Mouse (Mus musculus) urinary bladder, postnatal 36 days (tissue): ENCODE measurements around the gene Fcgrt.
"Not testable (repeated sequence)": the region's sequence is repeated elsewhere in the genome, so short reads cannot be mapped to it uniquely, and the experiment has no call there.

ENCODE experiments used
- DNase-seq, 2 experiments: peaks; one replicate each; pipeline ENCODE4 v3.0.0; 2022; ENCODE audit warnings: low spot score in 2 of 2, mixed read lengths in 1 of 2

Gene Fcgrt

DNA sequence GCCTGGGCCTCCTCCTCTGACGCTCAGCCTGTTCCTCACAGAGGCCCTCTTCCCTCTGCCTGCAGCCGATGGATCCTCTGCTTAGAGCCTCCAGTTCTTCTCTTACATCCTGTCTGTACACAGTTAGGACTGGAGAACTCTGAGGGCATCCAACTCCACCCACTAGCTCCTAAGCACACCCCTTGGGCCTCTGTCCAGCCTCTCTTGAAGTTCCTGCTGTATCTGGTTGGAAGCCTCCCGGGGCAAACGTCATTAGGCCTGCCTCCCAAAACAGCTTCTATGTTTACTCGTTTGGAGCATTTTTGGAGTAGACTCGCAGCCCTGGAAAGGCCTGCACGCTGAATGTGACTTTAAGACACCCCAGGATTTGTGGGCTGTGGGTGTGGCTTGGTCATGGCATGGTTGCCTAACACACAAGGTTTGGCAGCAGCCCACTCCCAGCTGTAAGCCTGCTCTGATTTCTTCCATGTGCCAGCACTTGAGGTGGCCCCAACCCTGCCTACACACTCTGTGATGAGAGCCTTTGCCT lies at the start of gene Fcgrt:
TSS of gene Fcgrt (minus strand) at position 200 of the 529 bp plus-strand sequence.
- peak; percentile 86 to 94 for DNase-seq

DNA sequence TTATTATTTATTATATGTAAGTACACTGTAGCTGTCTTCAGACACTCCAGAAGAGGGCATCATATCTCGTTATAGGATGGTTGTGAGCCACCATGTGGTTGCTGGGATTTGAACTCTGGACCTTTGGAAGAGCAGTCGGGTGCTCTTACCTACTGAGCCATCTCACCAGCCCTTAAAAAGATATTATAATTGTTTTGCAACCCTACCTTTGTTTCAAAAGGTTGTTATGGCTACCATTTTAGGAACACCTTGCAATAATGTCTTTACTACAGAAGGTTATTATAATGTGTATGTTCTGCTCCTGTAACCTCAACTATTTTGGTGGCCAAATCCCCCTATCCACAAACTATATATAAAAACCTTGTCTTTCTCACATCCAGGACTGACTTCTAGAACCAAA lies 49.4 kb upstream of the Fcgrt start:
- not testable (repeated sequence) for DNase-seq

DNA sequence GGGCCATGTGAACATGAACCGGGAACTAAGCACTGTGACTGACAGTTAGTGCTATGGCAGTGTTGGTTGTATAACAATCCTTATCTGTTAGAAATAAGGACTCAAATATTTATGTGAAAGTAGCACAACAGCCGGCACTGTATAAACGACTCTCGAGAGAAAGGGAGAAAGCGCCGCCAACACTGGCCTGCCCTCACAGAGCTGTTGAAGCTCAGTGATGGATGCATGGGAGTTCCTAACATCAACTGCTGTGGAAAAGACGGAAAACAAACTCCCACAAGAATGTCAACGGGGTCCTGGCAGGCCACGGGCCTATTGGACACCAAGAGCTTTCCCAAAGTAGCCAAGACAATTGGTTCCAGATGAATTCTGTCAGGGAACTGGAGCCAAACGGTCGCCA lies 47.7 kb upstream of the Fcgrt start:
- DNase-seq: peak; percentile 25 to 46

DNA sequence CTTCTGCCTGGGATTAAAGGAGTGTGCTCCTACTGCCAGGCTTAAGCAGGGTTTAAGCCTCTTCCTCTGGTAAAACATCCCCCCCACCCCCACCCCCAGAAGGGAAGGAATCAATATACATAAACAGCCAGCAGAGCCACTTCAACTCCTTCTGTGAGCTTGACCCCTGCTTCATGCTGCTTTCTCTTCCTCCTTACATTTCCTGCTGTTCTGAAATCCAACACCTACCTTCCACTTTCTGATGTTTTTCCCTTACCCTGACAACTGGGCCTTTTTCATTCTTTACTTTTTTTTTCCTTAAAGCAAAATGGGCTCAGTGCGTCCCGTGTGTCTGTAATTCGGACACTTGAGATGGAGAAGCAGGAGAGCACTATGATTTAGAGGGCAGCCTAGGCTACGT lies 46.7 kb upstream of the Fcgrt start:
- DNase-seq: no peak

DNA sequence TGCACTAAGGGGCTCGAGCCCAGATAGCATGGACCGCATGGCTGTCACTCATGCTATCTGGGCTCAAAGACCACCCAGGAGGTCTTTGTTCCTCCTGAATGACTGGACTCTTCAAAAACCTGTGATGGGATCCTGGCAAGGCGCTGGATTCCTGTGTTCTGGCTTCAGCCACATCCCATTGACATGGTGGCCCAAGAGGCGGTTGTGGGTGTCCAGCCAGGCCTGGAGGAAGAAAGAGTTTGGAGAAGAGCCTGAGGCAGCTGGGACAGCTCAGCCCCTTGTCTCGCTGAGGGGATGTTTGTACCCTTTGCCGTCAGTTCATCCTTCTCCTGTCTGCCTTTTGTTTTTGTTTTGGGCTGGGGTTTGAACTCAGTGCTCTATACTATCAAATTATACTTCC lies 45.9 kb upstream of the Fcgrt start:
- no peak for DNase-seq

DNA sequence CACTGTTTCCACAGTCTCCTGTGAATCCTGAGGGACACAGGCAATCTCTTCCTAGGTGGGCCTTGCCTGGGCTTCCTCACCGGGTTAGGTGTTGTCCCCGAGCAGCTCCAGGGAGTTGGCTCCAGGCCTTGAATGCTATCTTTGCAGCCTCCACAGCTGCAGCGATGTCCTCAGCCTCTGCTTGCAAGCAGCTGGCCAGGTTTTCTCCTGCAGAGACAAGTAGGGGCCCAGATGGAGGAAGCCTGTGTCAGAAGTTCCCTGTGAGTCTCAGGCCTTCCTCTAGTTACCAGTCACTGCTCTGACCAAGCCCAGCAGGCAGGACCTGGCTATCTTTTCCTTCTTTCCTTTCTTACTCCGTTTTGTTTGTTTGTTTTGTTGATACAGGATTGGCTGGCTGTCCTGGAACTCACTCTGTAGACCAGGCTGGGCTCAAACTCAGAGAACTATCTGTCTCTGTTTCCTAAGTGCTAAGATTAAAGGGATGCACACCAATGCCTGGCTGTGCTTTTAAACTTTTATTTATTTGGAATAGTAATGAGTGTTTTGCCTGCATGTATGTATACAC lies 45.0 kb upstream of the Fcgrt start:
- no peak for DNase-seq

DNA sequence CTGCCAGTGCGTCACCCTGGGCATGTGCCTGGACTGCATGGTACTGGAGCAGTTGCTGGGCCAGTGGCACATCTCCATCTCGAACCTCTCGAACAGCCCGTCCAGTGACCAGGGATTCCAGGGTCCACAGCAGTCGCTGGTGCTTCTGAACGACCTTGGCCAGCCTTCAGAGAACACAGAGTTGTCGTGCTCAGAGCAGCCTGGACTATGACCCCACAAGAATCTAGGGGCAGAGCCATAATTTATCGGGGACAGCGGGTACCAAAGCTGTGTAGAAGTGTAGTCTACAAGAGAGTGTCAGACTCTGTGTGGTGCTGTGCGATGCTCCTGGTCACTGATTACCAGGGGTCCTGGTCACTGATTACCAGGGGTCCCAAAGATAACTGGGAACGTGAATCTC lies 44.2 kb upstream of the Fcgrt start:
- no peak for DNase-seq

DNA sequence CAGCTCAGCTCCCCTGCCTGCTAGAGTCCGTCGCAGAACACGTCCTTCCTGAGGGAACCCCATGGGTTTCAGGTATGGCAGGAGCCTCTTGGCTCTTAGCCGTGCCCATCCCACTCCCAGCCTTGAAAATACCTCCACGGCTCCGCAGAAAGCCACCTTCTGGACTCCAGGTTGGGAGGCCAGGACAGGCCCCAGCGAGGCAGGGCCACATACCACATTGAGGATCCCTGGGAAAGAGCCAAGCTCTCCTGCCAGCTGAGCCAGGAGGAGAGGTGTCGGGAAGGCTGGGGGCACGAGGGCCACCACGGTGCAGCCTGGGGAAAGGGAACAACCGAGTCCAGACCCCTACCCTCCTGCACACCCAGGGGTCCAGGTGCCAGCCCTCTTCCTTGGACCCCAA lies 43.6 kb upstream of the Fcgrt start:
- DNase-seq: no peak

DNA sequence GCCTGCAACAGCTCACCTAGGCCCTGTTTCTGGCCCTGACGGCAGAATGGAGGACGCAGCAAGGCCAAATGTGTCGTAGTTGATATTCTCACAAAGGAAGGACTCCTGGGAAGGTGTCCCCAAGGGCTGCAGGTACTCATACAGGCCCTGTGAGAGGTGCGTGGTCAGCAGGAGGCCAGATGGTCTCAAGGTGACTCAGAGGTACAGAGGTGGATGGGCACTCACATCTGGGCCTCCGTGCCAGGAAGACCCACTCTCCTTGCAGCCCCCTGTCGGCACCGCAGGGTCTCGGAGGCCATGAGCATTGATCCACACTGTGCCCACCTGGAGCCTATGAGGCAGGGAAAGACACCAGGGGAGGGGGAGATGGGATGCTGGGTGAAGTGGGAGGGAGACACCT lies 41.8 kb upstream of the Fcgrt start:
- DNase-seq: no peak

DNA sequence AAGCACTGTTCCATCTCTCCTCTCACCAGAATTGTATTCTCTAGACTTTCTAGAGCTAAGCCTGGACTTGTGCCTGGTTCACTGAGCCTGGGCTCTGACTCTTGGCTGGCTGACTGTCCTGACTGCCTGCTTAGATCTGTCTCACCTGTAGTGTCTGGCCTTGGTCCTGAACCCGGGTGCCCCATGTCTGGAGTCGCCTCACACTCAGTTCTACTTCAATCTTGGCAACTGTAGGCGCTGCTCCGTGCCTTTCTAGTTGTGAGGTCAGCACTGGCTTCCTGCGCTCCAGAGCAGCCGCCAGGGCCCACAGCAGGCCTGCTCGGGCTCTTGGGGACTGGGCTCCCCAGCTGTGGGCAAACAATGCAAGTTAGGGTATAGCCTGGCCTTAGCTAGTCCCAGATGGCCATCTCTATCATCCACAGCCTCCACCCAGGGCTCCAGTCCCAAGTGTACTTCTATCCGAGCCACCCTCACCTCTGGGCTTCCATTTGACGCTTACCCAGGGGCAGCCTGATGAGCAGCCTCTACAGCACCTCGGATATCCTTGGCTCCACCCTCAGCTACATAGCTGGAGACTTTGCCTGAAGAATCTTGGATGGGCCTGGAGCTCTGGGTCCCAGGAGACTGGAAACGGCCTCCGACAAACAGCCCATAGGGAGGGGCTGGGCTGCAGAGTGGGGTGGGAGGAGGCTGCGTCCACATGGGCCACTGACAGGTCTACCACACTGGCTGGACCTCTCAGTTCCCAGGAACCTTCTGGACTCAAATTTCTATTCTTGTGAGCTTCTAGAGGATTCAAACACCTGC lies 40.9 kb upstream of the Fcgrt start:
- no peak for DNase-seq

DNA sequence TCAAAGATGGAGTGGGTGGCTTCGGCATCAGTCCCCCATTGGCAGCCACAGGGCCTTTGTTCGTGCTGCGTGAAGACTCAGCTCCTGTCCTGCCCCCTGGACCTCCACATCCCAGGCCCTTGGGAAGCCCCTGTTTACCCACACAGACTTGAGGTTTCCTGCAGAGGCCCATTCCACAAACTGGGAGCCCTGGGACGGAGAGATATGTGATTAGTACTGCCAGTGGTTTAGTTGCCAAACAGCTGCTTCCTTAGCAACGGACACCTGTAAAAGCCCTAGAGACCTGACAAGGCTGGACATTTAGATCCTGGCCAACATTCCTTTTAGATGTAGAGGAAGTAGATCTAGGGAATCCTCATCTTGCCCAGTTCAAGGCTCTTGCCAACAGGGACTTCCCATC lies 38.3 kb upstream of the Fcgrt start:
- DNase-seq: no peak

DNA sequence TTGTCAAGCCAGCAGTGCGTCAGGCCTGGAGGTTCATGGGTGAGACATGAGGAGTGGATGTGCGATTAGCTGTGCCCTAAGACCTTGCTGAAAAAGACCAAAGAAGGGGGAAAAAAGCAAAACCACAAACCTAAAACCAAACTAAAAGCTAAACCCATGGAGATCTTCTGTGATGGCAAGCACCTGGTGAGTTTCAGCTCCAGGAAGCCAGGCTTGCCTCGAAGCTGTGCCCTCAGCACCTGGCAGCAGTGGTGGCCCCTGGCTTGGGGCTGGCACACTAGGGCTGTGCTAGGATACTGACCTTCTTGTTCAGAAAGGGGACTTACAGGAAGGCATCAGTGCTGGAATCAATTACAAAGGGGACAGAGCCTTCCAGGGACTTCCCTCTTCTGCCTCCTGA lies 37.7 kb upstream of the Fcgrt start:
- DNase-seq: no peak

DNA sequence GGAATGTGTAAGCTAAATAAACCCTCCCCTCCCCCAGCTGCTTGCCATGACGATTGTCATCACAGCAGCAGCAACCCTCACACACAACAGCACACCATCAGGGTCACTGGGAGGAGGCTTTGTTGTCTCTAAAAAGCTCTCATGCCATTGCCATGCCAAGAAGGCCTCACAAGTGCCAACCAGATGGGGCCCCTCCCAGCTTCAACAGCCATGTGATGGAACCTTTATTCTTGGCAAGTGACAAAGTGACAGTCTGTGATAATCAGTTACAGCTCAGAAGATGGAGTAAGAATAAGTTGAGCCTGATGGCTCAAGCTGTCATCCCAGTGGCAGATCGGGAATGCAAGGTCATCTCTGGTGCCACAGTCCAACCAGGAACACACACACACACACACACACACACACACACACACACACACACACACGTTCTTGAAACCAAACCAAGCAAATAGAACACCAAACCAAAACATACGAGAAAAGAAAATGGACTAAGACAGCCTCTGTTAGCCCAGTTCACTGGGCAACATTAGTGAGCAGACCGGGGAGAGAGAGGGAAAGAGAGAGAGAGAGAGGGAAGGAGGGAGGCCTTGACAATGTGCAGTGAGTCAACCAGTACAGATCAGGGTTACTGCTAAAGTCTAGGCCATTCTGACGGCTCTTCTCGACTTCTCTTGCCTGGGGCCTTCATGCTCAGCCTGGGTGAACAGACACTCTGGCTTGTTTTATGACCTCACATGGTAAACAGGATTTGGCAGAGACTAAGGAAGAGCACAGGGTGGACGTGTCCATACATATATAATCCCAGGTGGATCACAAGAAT lies 36.5 kb upstream of the Fcgrt start:
- DNase-seq: no peak

DNA sequence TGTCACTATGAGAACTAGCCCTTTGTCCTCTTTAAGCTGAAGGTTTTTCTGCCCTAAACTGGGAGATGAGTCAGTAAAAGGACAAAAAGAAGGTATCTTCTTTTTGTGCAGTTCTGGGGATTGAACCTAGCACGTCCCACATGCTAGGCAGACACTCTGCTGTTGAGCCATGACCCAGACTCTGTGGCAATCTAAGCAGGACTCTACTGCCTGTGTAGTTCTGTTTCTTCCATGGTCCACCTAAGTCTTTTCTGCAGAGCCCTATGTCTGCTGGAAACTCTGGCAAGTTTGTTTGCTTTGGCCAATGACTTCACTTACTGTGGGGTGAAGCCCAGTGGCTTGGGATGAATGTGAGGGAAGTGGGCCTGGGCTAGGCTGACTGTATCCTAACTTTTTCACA lies 34.8 kb upstream of the Fcgrt start:
- DNase-seq: no peak

DNA sequence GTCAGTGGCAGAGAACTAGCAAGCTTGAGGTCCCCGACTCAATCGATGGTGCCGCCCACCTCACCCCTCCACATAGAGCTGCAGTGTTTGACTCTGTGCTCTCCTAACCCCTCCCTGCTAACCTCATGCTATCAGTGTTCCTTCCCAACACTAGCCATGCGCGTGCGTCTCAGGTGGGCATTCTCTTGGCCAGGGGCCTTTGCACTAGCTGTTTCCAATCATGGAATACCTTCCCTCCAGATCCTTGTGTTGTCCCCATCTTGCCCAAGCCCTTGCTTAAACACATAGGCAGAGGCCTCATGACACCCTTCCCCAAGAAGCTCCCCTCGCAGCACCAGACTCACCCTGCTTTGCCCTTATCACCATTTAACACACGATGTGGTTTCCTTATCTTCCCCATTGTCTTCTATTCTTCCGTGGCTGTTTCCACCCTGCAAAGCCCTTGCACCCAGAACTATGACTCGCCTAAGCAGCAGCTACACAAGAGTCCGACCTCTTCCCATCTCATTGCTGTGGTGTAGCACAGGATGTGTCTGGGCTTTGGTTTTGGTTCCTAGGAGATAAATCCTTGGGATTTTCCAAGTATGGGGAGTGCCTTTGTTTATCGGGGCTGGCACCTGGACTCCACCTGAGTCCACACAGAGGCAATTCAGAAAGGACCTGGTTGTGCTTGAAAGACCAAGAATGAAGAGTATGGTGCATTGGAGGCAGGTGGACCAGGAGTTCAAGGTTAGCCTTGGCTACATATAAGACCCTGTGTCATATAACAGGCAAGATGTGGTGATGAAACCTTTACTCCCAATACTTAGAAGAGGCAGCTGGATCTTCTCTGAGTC lies 33.7 kb upstream of the Fcgrt start:
- no peak for DNase-seq

DNA sequence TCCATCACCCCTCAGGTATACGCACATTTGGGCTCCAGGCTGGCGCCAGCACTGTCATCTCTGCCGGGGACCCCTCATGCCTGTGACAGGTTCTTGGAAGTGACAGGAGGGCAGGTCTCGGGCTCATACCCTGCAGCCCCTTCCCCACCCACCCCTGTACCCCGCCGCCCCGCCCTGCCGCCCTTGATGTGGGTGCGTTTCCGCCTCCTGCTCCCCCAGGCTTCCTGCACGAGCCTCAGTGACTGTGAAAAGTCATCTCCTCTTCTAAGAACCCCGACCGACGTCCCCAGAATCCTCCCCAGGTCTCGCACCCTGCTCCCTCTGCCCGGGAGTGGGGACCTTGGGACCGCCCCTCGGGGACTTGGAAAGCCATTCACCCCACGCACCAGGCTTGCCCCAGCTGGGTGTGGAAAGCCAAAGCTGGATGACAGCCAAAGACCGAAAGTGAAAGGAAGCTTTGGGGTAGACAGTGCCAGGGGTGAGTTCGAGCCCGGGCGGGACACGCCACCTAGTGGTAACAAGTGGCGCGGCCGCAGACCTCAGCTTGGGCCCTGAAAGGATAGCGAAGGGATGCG lies 32.4 kb upstream of the Fcgrt start, which contains the start of the genes Gm45713 and Flt3l:
TSS of gene Gm45713 (minus strand) at position 239 of the 575 bp plus-strand sequence.
TSS of gene Flt3l (minus strand) at position 440 of the 575 bp plus-strand sequence.
- peak; percentile 88 to 93 for DNase-seq

DNA sequence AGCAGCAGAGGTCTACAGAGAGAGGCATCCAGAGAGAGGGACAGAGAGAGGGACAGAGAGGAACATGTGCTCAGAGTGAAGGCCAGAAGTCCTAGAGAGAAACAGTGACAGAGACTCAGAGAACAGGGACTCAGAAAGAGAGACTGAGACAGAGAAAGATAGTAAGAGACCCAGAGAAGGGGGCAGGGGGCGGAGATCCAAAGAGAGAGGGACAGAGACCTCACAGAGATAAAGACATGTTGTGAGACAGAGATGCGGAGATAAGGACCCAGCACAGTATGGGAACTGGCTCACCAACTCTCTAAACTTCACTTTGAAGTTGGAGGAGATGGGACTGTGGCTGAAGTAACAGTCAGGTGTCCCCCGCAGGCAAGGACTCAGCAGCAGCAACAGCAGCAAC lies 31.7 kb upstream of the Fcgrt start:
- no peak for DNase-seq

DNA sequence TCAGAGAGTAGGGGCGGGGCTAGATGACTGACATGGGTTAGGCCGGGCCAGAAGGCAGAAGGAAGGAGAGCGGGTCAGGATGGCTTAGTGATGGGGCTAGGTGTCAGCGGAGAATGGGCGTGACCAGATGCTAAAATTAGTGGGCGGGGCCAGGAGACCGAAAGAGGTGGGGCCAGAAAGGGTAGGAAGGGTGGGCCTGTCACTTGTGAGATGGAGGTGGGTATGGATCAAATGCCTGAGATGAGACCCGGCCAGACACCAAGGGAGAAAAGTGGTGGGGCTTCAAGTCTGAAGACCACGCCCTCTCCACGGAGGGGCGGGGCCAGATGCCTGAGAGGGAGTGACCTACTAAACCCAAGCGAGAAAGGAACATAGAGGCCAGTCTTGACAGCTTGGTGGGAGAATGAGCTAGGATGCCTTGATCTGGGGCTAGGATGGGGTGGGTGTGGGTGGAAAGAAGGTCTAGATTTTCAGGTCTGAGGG lies 30.9 kb upstream of the Fcgrt start:
- no peak for DNase-seq

DNA sequence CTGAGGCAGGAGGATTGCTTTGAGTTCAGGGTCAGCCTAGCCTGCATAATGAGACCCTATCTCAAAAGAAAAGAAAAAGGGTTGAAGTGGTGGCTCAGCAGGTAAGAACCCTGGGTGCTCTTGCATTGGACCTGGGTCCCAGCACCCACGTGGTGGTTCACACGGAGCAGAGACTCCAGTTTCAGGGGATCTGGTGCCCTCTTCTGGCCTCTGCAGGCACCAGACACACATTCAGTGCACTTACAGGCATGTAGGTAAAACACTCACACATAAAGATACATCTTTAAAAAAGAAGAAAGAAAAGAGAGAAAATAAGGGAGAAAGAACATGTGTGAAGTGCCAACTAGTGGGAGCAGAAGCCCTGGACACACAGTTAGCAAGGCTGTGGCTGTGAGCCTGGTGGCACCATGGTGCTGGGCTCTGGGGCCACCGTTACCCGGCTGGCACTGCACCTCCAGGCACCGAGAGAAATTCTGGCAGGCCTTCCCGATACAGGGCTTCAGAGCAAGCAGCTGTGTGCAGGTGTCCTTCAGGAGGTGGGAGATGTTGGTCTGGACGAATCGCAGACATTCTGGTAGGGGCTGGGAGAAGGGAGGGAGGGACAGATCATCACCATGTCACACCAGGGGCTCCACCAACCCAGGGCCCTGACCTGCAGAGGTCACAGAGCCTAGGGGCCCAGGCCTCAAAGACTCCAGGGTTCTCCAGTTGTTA lies 30.0 kb upstream of the Fcgrt start:
- DNase-seq: no peak

DNA sequence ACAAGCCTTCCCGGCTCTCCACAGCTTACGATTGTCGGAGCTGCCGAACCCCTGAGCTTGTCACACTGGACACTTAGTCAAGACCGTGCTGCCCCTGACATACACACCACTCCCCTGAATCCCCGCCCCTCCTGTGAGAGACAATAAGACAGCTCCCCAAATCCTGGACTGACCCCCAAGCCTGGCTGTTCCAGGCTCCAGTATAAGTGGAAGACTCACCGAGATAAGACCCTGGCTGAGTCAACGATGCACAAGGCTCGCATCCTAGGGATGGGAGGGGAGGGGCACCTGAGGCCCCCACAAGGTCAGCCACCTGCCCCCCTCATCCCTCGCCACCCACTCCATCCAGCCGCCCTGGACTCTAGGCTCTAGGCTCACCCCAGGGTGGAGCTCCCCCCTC lies 28.2 kb upstream of the Fcgrt start:
- no peak for DNase-seq
